Mouse (Mus musculus): ENCODE results near the gene Hoxc8. TPM values are rescaled to one million over a fixed set of nuclear protein-coding genes. Genes with fewer than 3 reads are reported as not detected.
A peak's percentile ranks its signal among the peaks of the same experiment; 100 is the strongest.

Hoxc8 gene
- polyA plus RNA-seq, 1 experiment from 2014 or later = not detected

DNA sequence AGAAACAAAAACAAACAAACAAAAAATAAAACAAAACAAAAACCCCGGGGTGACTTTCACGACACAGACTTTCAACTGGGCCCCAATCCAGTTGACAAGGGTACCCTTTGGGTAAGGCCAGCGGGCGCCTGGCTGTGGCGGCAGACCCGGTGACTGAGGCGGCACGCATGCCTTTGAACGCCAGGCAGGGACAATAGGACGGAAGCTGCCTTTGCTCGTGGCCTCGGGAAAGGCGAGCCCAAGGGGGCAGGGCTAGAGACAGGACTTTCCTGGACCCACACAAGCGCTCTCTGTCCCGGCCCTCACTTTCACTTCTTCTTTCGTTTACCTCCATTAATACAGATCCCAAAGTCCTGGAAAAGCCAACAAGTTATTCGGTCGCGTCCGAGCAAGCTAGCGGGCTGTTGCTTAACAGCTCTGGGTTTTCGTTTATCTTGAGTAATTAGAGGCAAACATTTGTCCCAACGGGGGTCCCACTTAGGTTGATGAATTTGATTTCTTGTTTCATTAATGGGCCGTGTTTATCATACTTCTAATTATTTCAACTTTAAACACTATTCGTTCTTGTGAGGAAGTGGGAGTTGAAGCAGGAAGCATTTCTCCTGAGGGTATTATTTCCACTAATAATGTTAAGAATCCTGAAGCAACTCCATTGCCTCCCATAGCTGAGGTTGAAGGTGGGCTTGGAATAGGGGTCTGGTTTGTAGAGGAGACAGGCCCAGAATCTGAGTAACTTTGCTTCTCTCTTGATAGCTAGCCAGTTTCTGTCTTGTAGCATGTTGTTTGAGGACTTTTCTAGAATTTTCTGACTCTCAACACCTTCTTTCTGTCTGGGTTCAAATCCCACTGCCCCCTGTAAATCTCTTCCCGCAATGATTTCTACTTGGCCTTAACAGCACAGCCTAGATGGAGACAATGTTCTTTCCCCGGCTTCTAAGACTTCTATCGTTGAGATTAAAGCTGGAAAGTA is 26.5 kb upstream of the Hoxc8 start:
- no peaks in the 10 kb centered on the region for H3K9me3 ChIP-seq (replicated peaks; ENCODE audit: control insufficient read depth, low read length)
- no peaks in the 10 kb centered on the region for H3K36me3 ChIP-seq (ENCODE audit: control insufficient read depth, insufficient read depth, low read length)
- no peak for ATAC-seq
- no peak overlapping the region for H3K27ac ChIP-seq (ENCODE audit: low read depth, low read length)
- WGBS = 2% methylated on average over 28 of the region's 28 CpGs
- no peak overlapping the region for H3K9ac ChIP-seq (ENCODE audit: low read length)
- no peak for DNase-seq (ENCODE audit: low spot score)
- no peak overlapping the region for H3K4me2 ChIP-seq (ENCODE audit: low read length)
- no peaks in the 10 kb centered on the region for H3K4me1 ChIP-seq (ENCODE audit: control insufficient read depth, insufficient read depth, low read length)
- no peak overlapping the region for H3K4me3 ChIP-seq (ENCODE audit: low read depth, low read length)
- H3K27me3 ChIP-seq (replicated peaks; ENCODE audit: control insufficient read depth, insufficient read depth, low read length) = peaks cover 92% of the 10 kb centered on the region

DNA sequence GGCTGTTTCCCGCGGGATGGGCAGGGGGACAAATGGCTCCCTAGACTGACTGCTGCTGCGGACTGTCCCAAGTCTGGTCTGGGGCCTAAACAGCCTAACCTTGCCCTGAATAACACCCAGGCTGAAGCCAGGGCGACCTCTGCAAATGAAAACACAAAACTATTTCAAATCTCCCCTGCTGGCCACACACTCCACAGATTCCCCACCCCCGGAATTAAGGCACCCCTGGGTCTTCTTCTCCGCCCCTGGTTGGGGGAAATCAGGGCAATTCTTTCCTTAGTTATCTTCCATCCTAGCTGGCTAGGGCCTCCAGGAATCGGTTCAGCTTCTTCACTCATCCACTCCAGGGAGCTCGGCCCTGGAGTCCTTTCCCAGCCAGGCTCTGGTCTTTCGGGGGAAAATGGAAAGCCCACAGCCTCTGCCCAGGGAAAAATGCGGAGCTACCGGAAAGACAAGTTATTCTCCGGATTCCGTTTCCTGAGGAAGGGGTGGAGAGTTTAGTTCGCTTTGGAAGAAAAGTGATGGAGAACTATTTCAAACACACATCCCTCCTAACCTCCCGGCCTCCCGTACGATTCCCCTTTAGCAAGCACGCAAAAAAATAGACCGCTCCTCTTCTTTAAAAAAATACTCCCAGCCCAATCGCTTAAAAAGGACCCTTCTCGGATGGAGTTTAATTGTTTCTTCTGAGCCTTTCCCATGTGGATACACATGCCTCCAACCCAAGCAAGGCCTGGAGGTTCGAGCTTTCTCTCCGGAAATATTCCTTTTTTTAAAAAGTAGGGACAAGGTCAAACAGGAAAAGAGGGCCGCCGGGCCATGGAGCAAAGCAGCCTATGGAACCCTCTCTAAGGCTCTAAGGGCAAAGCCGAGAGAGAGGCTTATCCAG is 25.2 kb upstream of the Hoxc8 start:
- WGBS = 3% methylated on average over 26 of the region's 26 CpGs
- no peak for DNase-seq (ENCODE audit: low spot score)

DNA sequence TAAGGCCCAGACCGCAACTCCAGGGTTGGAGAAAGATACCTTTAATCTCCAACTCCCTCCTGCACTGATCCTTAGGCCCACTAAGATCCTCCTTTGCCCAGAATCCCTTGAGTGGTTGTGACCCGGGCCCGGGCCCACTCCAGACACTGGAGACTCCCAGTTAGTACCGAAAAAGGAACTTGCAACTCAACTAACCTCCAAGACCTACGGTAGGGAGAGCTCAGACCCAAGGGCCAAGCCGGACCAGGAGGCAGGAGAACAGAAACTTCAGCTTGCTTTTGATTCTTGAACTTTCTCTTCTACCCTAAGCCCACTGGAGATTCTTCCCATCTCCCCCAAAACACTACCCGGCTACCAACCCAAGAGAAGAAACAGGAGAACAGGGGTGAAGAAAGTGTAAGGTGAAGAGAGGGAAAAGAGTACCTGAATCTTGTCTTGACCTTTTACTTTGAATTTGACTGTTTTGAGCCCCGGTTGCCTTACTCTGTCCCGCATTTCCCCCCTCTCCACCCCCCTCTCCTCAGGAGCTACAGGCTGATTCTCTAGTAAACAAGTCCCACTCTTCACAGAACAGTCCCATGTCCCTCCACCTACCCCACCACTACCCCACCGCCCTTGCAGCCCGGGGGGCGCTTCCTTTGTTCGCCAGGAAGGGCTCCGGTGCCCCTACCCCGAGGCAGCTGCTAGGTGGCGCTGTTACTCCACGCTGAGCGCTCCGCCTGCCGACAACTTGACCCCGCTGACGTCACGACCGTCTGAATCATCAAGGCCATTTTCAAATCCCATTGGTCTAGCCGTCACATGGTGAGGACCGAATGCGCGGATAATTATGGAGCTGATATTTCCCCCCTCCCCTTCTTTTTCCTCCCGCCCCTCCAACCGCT is 24.3 kb upstream of the Hoxc8 start:
- peaks cover 96% of the 10 kb centered on the region for H3K27me3 ChIP-seq (replicated peaks; ENCODE audit: control insufficient read depth, insufficient read depth, low read length)
- no peaks in the 10 kb centered on the region for H3K36me3 ChIP-seq (ENCODE audit: control insufficient read depth, insufficient read depth, low read length)
- H3K9ac ChIP-seq (ENCODE audit: low read length) = no peak overlapping the region
- peak overlapping the region; percentile 2; the same call in 1 of the 2 replicates for H3K4me3 ChIP-seq (ENCODE audit: low read depth, low read length)
- no peak overlapping the region for H3K27ac ChIP-seq (ENCODE audit: low read depth, low read length)
- peak; percentile 15; the same call in 1 of the 2 replicates for ATAC-seq
- DNase-seq (ENCODE audit: low spot score) = peak; percentile 78
- H3K9me3 ChIP-seq (replicated peaks; ENCODE audit: control insufficient read depth, low read length) = no peaks in the 10 kb centered on the region
- no peak overlapping the region for H3K4me2 ChIP-seq (ENCODE audit: low read length)
- WGBS = 2% methylated on average over 29 of the region's 30 CpGs
- no peaks in the 10 kb centered on the region for H3K4me1 ChIP-seq (ENCODE audit: control insufficient read depth, insufficient read depth, low read length)

More for the DNA sequence above, 25.2 kb upstream of the Hoxc8 start:
- peaks cover 94% of the 10 kb centered on the region for H3K27me3 ChIP-seq (replicated peaks; ENCODE audit: control insufficient read depth, insufficient read depth, low read length)
- H3K9me3 ChIP-seq (replicated peaks; ENCODE audit: control insufficient read depth, low read length) = no peaks in the 10 kb centered on the region
- no peak overlapping the region for H3K4me3 ChIP-seq (ENCODE audit: low read depth, low read length)
- no peaks in the 10 kb centered on the region for H3K4me1 ChIP-seq (ENCODE audit: control insufficient read depth, insufficient read depth, low read length)
- H3K9ac ChIP-seq (ENCODE audit: low read length) = no peak overlapping the region
- H3K36me3 ChIP-seq (ENCODE audit: control insufficient read depth, insufficient read depth, low read length) = no peaks in the 10 kb centered on the region
- ATAC-seq = no peak
- no peak overlapping the region for H3K27ac ChIP-seq (ENCODE audit: low read depth, low read length)
- H3K4me2 ChIP-seq (ENCODE audit: low read length) = no peak overlapping the region

DNA sequence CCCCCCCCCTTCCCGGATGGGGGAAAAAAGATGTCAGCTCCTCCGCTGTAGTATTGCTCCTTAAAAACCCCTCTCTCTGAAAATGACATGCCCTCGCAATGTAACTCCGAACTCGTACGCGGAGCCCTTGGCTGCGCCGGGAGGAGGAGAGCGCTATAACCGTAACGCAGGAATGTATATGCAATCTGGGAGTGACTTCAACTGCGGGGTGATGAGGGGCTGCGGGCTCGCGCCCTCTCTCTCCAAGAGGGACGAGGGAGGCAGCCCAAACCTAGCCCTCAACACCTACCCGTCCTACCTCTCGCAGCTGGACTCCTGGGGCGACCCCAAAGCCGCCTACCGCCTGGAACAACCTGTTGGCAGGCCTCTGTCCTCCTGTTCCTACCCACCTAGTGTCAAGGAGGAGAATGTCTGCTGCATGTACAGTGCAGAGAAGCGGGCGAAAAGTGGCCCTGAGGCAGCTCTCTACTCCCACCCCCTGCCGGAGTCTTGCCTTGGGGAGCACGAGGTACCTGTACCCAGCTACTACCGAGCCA is 23.6 kb upstream of the Hoxc8 start, which contains the start of gene Hoxc10:
Hoxc10 (plus strand) TSS at position 21 of the 536 bp plus-strand sequence.
- Histone ChIP-seq H3K9ac (ENCODE audit: low read length) (no peak within 1 kb of the TSS), H3K4me1 (ENCODE audit: control insufficient read depth, insufficient read depth, low read length) (no peaks in the 10 kb centered on the region), H3K27me3 (replicated peaks; ENCODE audit: control insufficient read depth, insufficient read depth, low read length) (peaks cover 96% of the 10 kb centered on the region), H3K4me3 (ENCODE audit: low read depth, low read length) (peak within 1 kb of the TSS; percentile 2; the same call in 1 of the 2 replicates), H3K36me3 (ENCODE audit: control insufficient read depth, insufficient read depth, low read length) (no peaks in the 10 kb centered on the region), H3K9me3 (replicated peaks; ENCODE audit: control insufficient read depth, low read length) (no peaks in the 10 kb centered on the region), H3K4me2 (ENCODE audit: low read length) (no peak within 1 kb of the TSS), H3K27ac (ENCODE audit: low read depth, low read length) (no peak within 1 kb of the TSS)
- no peak for DNase-seq (ENCODE audit: low spot score)
- WGBS = under 1% methylated on average over 27 of the region's 27 CpGs
- peak; percentile 18; the same call in 1 of the 2 replicates for ATAC-seq

DNA sequence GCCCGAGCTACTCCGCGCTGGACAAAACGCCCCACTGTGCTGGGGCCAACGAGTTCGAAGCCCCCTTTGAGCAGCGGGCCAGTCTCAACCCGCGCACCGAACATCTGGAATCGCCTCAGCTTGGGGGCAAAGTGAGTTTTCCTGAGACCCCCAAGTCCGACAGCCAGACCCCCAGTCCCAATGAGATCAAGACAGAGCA is 23.2 kb upstream of the Hoxc8 start, which contains the start of gene Hoxc5:
Hoxc5 (plus strand) TSS at position 132 of the 199 bp plus-strand sequence.
- H3K4me3 ChIP-seq (ENCODE audit: low read depth, low read length) = peak within 1 kb of the TSS; percentile 2; the same call in 1 of the 2 replicates
- H3K4me2 ChIP-seq (ENCODE audit: low read length) = no peak within 1 kb of the TSS
- H3K36me3 ChIP-seq (ENCODE audit: control insufficient read depth, insufficient read depth, low read length) = no peaks in the 10 kb centered on the region
- no peak within 1 kb of the TSS for H3K27ac ChIP-seq (ENCODE audit: low read depth, low read length)
- ATAC-seq (no peak), DNase-seq (ENCODE audit: low spot score) (no peak)
- H3K27me3 ChIP-seq (replicated peaks; ENCODE audit: control insufficient read depth, insufficient read depth, low read length) = peaks cover 98% of the 10 kb centered on the region
- H3K9ac ChIP-seq (ENCODE audit: low read length) = no peak within 1 kb of the TSS
- WGBS = 3% methylated on average over 12 of the region's 12 CpGs
- H3K4me1 ChIP-seq (ENCODE audit: control insufficient read depth, insufficient read depth, low read length) = no peaks in the 10 kb centered on the region
- H3K9me3 ChIP-seq (replicated peaks; ENCODE audit: control insufficient read depth, low read length) = no peaks in the 10 kb centered on the region

DNA sequence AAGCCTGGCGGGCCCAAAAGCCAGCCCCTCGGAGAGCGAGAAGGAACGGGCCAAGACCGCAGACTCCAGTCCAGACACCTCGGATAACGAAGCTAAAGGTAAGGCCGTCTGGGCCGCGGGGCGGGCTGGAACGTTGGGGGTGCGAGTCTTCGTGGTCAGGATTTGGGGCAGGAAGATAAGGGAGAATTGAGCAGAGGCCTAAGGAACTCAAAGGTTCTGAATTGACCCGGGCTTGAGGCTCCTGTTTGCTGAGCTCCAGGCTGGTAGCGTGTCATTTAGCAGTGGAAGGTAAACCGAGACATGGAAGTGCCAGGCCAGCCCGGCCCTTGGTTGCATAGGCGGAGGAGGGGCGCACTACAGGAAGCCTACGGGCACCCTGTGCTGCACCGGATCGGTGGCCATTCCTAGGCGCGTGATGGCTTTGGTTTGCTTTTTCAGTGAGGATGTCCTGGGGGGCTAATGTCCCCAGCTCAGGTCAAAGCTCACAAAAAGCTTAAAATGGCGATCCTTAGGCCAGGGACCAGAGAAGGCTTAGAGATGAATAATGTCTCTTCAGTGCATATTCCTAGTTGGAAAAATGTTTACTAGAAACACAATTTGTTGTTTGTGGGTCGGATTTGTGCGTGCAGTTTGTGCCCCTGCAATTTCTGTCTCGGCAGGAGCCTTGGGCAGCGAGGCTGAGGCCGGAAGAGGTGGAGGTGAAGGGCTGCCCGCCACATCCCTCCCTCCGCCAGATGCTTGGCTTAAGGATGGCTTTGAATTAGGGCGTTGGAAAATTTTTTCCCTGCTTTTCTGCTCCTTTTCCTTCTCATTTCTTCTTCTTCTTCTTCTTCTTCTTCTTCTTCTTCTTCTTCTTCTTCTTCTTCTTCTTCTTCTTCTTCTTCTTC is 22.7 kb upstream of the Hoxc8 start:
- peaks cover 98% of the 10 kb centered on the region for H3K27me3 ChIP-seq (replicated peaks; ENCODE audit: control insufficient read depth, insufficient read depth, low read length)
- no peak overlapping the region for H3K4me2 ChIP-seq (ENCODE audit: low read length)
- no peaks in the 10 kb centered on the region for H3K36me3 ChIP-seq (ENCODE audit: control insufficient read depth, insufficient read depth, low read length)
- DNase-seq (ENCODE audit: low spot score) (no peak), ATAC-seq (no peak)
- H3K9me3 ChIP-seq (replicated peaks; ENCODE audit: control insufficient read depth, low read length) = no peaks in the 10 kb centered on the region
- no peak overlapping the region for H3K9ac ChIP-seq (ENCODE audit: low read length)
- H3K4me1 ChIP-seq (ENCODE audit: control insufficient read depth, insufficient read depth, low read length) = no peaks in the 10 kb centered on the region
- 2% methylated on average over 34 of the region's 34 CpGs for WGBS
- H3K4me3 ChIP-seq (ENCODE audit: low read depth, low read length) = no peak overlapping the region
- H3K27ac ChIP-seq (ENCODE audit: low read depth, low read length) = no peak overlapping the region

DNA sequence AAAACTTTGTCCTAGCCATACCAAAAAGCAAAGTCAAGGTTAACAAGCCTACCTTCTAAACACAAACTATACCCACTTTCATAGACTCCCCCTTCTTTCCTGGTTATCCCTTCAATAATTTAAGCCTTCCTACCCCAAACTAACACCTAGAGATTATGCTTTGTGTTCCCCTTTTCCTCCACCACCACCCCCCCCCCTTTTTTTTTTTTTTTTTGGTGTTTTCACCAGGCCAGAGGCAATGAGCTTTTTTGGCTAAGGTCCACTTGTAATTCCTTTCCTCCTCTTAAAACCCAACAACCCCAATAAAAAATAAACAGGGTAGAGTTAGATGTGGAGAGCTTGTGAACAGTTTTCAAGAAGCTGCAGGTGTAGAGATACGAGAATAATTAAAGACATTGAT is 21.1 kb upstream of the Hoxc8 start:
- no peaks in the 10 kb centered on the region for H3K9me3 ChIP-seq (replicated peaks; ENCODE audit: control insufficient read depth, low read length)
- H3K4me1 ChIP-seq (ENCODE audit: control insufficient read depth, insufficient read depth, low read length) = no peaks in the 10 kb centered on the region
- H3K9ac ChIP-seq (ENCODE audit: low read length) = no peak overlapping the region
- H3K36me3 ChIP-seq (ENCODE audit: control insufficient read depth, insufficient read depth, low read length) = no peaks in the 10 kb centered on the region
- H3K27me3 ChIP-seq (replicated peaks; ENCODE audit: control insufficient read depth, insufficient read depth, low read length) = peaks cover 99% of the 10 kb centered on the region
- no peak overlapping the region for H3K27ac ChIP-seq (ENCODE audit: low read depth, low read length)
- no peak overlapping the region for H3K4me2 ChIP-seq (ENCODE audit: low read length)
- no peak overlapping the region for H3K4me3 ChIP-seq (ENCODE audit: low read depth, low read length)
- no peak for DNase-seq (ENCODE audit: low spot score)
- no peak for ATAC-seq
- 34% methylated on average over 1 of the region's 1 CpGs for WGBS
